Mouse (Mus musculus) myocyte (in vitro differentiated cells): ENCODE measurements around the gene Creld1. TPM values are rescaled to one million over a fixed set of nuclear protein-coding genes. Genes with fewer than 3 reads are reported as not detected.

ENCODE experiments used
- H3K27me3 ChIP-seq: one replicate; pipeline ENCODE4 v1.6.1; 2011; ENCODE audit not compliant: control insufficient read depth, insufficient read depth, insufficient read length
- H3K36me3 ChIP-seq: one replicate; pipeline ENCODE4 v1.6.1; 2011; ENCODE audit not compliant: control insufficient read depth, insufficient read depth
- H3K4me2 ChIP-seq: one replicate; pipeline ENCODE4 v1.6.1; 2011; ENCODE audit warnings: low read depth, control low read depth
- H3K4me3 ChIP-seq: one replicate; pipeline ENCODE4 v1.5.1; 2011; ENCODE audit warnings: mild to moderate bottlenecking, control low read depth, moderate library complexity
- H3K79me2 ChIP-seq: one replicate; pipeline ENCODE4 v1.6.1; 2011; ENCODE audit not compliant: control insufficient read depth, insufficient read depth
- H3ac ChIP-seq: one replicate; pipeline ENCODE4 v1.6.1; 2011; ENCODE audit not compliant: control insufficient read depth, insufficient read length
- CEBPB ChIP-seq: IDR thresholded peaks from 2 replicates; pipeline ENCODE4 v1.6.1; 2011; ENCODE audit warnings: mild to moderate bottlenecking, moderate library complexity; ENCODE audit not compliant: poor library complexity, insufficient read depth, severe bottlenecking
- E2F4 ChIP-seq: IDR thresholded peaks from one replicate; pipeline ENCODE4 v1.6.1; 2011; ENCODE audit warnings: mild to moderate bottlenecking, control low read depth, moderate library complexity; ENCODE audit not compliant: insufficient read depth
- MAX ChIP-seq: IDR thresholded peaks from one replicate; pipeline ENCODE4 v1.6.1; 2011; ENCODE audit warnings: low read depth, mild to moderate bottlenecking, control low read depth
- MYOD1 ChIP-seq, 3 experiments: IDR thresholded peaks; one replicate each; pipeline ENCODE4 v1.6.1; 2011; ENCODE audit warnings: control low read depth in 2 of 3, low read depth in 2 of 3, mild to moderate bottlenecking in 2 of 3, moderate library complexity in 1 of 3; ENCODE audit not compliant: insufficient read length in 2 of 3, control insufficient read depth in 1 of 3
- MYOG ChIP-seq, 3 experiments: IDR thresholded peaks; one replicate each; pipeline ENCODE4 v1.6.1; 2011; ENCODE audit warnings: control low read depth in 2 of 3, low read depth in 2 of 3, mild to moderate bottlenecking in 2 of 3; ENCODE audit not compliant: insufficient read length in 2 of 3, control insufficient read depth in 1 of 3, insufficient read depth in 1 of 3
- POLR2A ChIP-seq: IDR thresholded peaks from one replicate; pipeline ENCODE4 v1.6.1; 2011; ENCODE audit warnings: low read depth, mild to moderate bottlenecking, control low read depth, moderate library complexity; ENCODE audit not compliant: insufficient read length
- POLR2AphosphoS2 ChIP-seq: IDR thresholded peaks from one replicate; pipeline ENCODE4 v1.6.1; 2011; ENCODE audit warnings: low read depth, control low read depth; ENCODE audit not compliant: insufficient read length
- REST ChIP-seq: IDR thresholded peaks from one replicate; pipeline ENCODE4 v1.6.1; 2011; ENCODE audit warnings: mild to moderate bottlenecking, control low read depth, moderate library complexity; ENCODE audit not compliant: insufficient read depth, insufficient read length
- SRF ChIP-seq: IDR thresholded peaks from one replicate; pipeline ENCODE4 v1.6.1; 2011; ENCODE audit warnings: low read depth; ENCODE audit not compliant: control insufficient read depth, insufficient read length
- TCF12 ChIP-seq: IDR thresholded peaks from one replicate; pipeline ENCODE4 v1.6.1; 2011; ENCODE audit warnings: mild to moderate bottlenecking, control low read depth; ENCODE audit not compliant: poor library complexity, insufficient read depth, severe bottlenecking
- TCF3 ChIP-seq: IDR thresholded peaks from one replicate; pipeline ENCODE4 v1.6.1; 2011; ENCODE audit warnings: low read depth, control low read depth; ENCODE audit not compliant: insufficient read length
- USF1 ChIP-seq: IDR thresholded peaks from one replicate; pipeline ENCODE4 v1.6.1; 2011; ENCODE audit warnings: low read depth, mild to moderate bottlenecking, control low read depth, moderate library complexity
- polyA plus RNA-seq: library from polyadenylated mRNA; unstranded; fragments of >200 nt; fragmentation: generic; extraction: Trizol; gene quantifications from one replicate; pipeline ENCODE4 v1.2.1, GENCODE M21; 2012; ENCODE audit warnings: missing spikeins

Gene Creld1
- polyA plus RNA-seq, 1 experiment = 78.2 TPM

DNA sequence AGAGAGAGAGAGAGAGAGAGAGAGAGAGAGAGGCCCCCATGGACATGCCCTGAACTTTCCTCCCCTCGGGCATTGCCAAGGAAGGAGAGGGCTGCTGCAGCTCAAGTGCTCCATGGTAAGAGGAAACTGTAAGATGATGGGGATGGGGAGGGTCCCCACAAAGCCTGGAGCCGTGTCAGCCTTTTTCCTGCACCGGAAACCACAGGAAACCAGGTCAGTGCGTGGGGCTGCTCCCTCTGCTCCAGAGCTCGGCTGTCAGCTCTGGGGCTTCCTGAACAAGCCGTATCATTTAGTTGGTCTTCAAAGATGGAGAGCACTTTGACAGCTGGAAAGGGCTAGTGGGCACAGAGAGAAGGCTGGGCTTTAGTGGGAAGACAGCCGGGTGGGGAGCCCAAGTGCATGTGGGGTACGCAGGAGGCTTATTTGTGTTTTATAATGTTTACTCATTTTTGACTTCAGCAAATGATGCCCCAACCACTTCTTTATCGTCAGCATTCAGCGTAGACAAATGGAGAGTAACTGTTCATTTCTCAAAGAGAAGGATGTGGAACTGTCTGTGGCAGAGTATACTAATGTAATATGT lies 25.1 kb upstream of the Creld1 start, which contains the start of gene Il17re:
Il17re (plus strand) TSS at position 533 of the 583 bp plus-strand sequence.
- no peak for TF ChIP-seq MYOD1 (IDR thresholded peaks at IDR 0.05; ENCODE audit: control insufficient read depth in 1 of 3, insufficient read length in 2 of 3, low read depth in 2 of 3)
- TF ChIP-seq E2F4 = no peak
- TF ChIP-seq MAX = no peak
- no peak for TF ChIP-seq MYOG (IDR thresholded peaks at IDR 0.05; ENCODE audit: control insufficient read depth in 1 of 3, insufficient read depth in 1 of 3, insufficient read length in 2 of 3, low read depth in 2 of 3)
- TF ChIP-seq REST = no peak
- no peak for TF ChIP-seq SRF
- TF ChIP-seq POLR2AphosphoS2 = no peak
- TF ChIP-seq TCF3 = no peak
- Histone ChIP-seq H3ac (no peak within 1 kb of the TSS), H3K36me3 (no peaks in the 10 kb centered on the region), H3K4me2 (no peak within 1 kb of the TSS), H3K27me3 (peaks cover 51% of the 10 kb centered on the region), H3K4me3 (no peak within 1 kb of the TSS), H3K79me2 (no peaks in the 10 kb centered on the region)

DNA sequence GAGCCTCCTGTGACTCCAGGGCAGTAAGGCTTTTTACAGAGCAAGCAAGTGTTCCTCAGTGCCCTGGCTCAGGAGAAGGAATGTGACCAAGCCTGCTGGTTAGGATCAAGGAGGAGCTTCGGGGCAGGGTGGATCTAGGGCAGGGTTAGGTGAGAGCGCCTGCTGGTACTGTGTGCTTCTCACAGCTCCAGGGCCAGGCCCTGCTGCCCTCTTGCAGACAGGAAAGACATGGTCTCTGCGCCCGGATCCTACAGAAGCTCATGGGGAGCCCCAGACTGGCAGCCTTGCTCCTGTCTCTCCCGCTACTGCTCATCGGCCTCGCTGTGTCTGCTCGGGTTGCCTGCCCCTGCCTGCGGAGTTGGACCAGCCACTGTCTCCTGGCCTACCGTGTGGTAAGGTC lies 24.5 kb upstream of the Creld1 start:
- H3K36me3 ChIP-seq = no peaks in the 10 kb centered on the region
- H3ac ChIP-seq = no peak overlapping the region
- no peak overlapping the region for H3K4me2 ChIP-seq
- TF ChIP-seq USF1 (no peak), POLR2A (no peak), REST (no peak), POLR2AphosphoS2 (no peak), CEBPB (no peak), TCF12 (no peak), MYOG (IDR thresholded peaks at IDR 0.05; ENCODE audit: control insufficient read depth in 1 of 3, insufficient read depth in 1 of 3, insufficient read length in 2 of 3, low read depth in 2 of 3) (no peak), SRF (no peak)
- peaks cover 51% of the 10 kb centered on the region for H3K27me3 ChIP-seq
- H3K4me3 ChIP-seq = no peak overlapping the region
- H3K79me2 ChIP-seq = no peaks in the 10 kb centered on the region

DNA sequence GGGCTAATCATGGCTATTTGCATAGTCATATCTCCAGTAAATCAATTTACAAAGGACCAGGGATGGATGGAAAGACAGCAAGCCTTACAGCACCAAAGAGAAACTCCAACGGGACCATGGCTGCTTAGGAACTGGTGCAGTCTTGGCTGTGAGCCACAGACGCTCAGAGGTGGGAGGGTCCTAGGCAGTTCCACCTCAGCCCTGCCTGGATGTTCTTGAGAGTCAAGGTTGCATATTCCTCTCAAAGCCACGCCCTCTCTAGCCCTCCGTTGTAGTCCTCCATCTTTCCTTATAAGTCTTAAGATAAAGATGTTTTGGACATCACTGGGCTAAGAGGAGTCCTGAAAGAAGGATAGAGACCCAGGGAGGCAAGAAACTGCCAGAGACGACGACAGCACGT lies 19.1 kb upstream of the Creld1 start:
- no peak overlapping the region for H3K4me2 ChIP-seq
- H3K27me3 ChIP-seq = peaks cover 51% of the 10 kb centered on the region
- no peak for TF ChIP-seq POLR2A
- TF ChIP-seq REST = no peak
- no peak for TF ChIP-seq USF1
- no peak for TF ChIP-seq MYOG (IDR thresholded peaks at IDR 0.05; ENCODE audit: control insufficient read depth in 1 of 3, insufficient read depth in 1 of 3, insufficient read length in 2 of 3, low read depth in 2 of 3)
- no peak for TF ChIP-seq SRF
- no peaks in the 10 kb centered on the region for H3K36me3 ChIP-seq
- H3ac ChIP-seq = no peak overlapping the region
- no peak overlapping the region for H3K4me3 ChIP-seq
- no peaks in the 10 kb centered on the region for H3K79me2 ChIP-seq

DNA sequence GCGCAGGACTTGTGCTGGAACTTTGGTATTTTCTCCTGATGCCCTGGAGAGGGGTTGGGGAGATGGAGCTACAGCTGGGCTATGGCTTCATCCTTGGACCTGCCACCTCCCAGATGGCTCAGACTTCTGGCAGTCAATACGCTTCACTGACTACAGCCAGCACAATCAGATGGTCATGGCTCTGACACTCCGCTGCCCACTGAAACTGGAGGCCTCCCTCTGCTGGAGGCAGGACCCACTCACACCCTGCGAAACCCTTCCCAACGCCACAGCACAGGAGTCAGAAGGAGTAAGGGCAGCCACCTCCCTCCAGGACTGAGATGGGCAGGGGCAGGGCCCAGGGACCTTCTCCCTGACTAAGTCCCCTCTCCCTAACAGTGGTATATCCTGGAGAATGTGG lies 17.5 kb upstream of the Creld1 start:
- Histone ChIP-seq H3K36me3 (no peaks in the 10 kb centered on the region), H3K4me3 (no peak overlapping the region), H3ac (no peak overlapping the region), H3K79me2 (no peaks in the 10 kb centered on the region), H3K27me3 (peaks cover 38% of the 10 kb centered on the region), H3K4me2 (no peak overlapping the region)
- TF ChIP-seq E2F4 = no peak
- no peak for TF ChIP-seq CEBPB
- TF ChIP-seq MAX = no peak
- TF ChIP-seq USF1 = no peak
- no peak for TF ChIP-seq MYOD1 (IDR thresholded peaks at IDR 0.05; ENCODE audit: control insufficient read depth in 1 of 3, insufficient read length in 2 of 3, low read depth in 2 of 3)
- TF ChIP-seq TCF3 = no peak
- no peak for TF ChIP-seq POLR2A

DNA sequence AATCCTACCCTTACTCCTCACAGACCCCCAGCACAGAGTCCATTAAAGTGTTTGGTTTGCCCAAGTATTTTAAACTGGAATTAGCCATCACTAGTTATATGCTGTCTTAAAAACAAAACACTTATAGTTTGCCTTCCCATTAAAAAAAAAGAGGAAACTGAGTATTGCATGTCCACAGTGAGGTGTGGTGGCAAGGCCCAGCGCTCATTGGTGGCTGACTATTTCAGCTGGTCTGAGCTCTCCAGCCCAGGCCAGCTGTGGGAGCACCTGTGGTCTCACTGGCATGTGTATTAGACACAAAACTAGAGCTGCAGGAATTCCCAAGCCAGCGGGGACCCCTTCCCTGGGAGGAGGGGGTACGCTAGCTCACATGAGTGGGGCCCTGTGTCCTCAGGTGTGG lies 14.6 kb upstream of the Creld1 start:
- Histone ChIP-seq H3K27me3 (peaks cover 22% of the 10 kb centered on the region), H3K4me3 (no peak overlapping the region), H3K79me2 (no peaks in the 10 kb centered on the region), H3K4me2 (no peak overlapping the region), H3ac (no peak overlapping the region), H3K36me3 (no peaks in the 10 kb centered on the region)
- no peak for TF ChIP-seq SRF
- TF ChIP-seq CEBPB = no peak
- no peak for TF ChIP-seq E2F4
- TF ChIP-seq TCF3 = no peak
- no peak for TF ChIP-seq REST
- no peak for TF ChIP-seq USF1
- TF ChIP-seq MAX = no peak
- TF ChIP-seq MYOD1 (IDR thresholded peaks at IDR 0.05; ENCODE audit: control insufficient read depth in 1 of 3, insufficient read length in 2 of 3, low read depth in 2 of 3) = no peak
- TF ChIP-seq MYOG (IDR thresholded peaks at IDR 0.05; ENCODE audit: control insufficient read depth in 1 of 3, insufficient read depth in 1 of 3, insufficient read length in 2 of 3, low read depth in 2 of 3) = no peak
- TF ChIP-seq TCF12 = no peak
- no peak for TF ChIP-seq POLR2AphosphoS2
- TF ChIP-seq POLR2A = no peak
